Mouse (Mus musculus): ENCODE data around the gene Fmnl2.

GRCm38 (mm10) chr2:53006161-53006560 lies 148.5 kb downstream of the Fmnl2 start:
- no peak for TF ChIP-seq MAX (IDR thresholded peaks at IDR 0.05; ENCODE audit: low read length)
- no peak for TF ChIP-seq POLR2AphosphoS2 (IDR thresholded peaks at IDR 0.05; ENCODE audit: low read depth, low read length)
- TF ChIP-seq MEF2A (IDR thresholded peaks at IDR 0.05; ENCODE audit: borderline replicate concordance, low read depth, low read length): no peak
- no peak for TF ChIP-seq SMC3 (IDR thresholded peaks at IDR 0.05; ENCODE audit: low read depth, low read length)
- no peak for TF ChIP-seq POLR2A (IDR thresholded peaks at IDR 0.05; ENCODE audit: low read depth, low read length)
- TF ChIP-seq TCF12 (IDR thresholded peaks at IDR 0.05; ENCODE audit: low read depth, low read length): no peak
- no peak for TF ChIP-seq JUND (conservative IDR thresholded peaks at IDR 0.05; ENCODE audit: low read depth, low read length)
- no peak for TF ChIP-seq KAT2A (IDR thresholded peaks at IDR 0.05; ENCODE audit: insufficient replicate concordance, low read length)
- no peak for TF ChIP-seq RCOR1 (conservative IDR thresholded peaks at IDR 0.05; ENCODE audit: low read depth, low read length)
- no peak for TF ChIP-seq PAX5 (IDR thresholded peaks at IDR 0.05; ENCODE audit: low read length)
- TF ChIP-seq USF1 (IDR thresholded peaks at IDR 0.05; ENCODE audit: low read depth, low read length): no peak
- TF ChIP-seq MYC (IDR thresholded peaks at IDR 0.05; ENCODE audit: low read depth, low read length): no peak
- no peak for TF ChIP-seq USF2 (conservative IDR thresholded peaks at IDR 0.05; ENCODE audit: low read depth, low read length)

All from CH12.LX (cell line).